Mouse (Mus musculus) cortical plate, adult 2 months (tissue): Measurements from ENCODE around the gene Mttp. TPM values are rescaled to one million over a fixed set of nuclear protein-coding genes. Genes with fewer than 3 reads are reported as not detected.

ENCODE experiments used
- H3K27ac ChIP-seq: fragments of 200-500 bp; 2 replicates; pipeline ENCODE4 v1.5.1; 2012; ENCODE audit warnings: low read length, control low read depth, inconsistent platforms; ENCODE audit not compliant: insufficient read depth
- H3K4me1 ChIP-seq: fragments of 200-500 bp; 2 replicates; pipeline ENCODE4 v1.6.1; 2011; ENCODE audit warnings: low read length; ENCODE audit not compliant: control insufficient read depth, insufficient read depth
- H3K4me3 ChIP-seq: fragments of 200-500 bp; 2 replicates; pipeline ENCODE4 v1.5.1; 2011; ENCODE audit warnings: mild to moderate bottlenecking, low read length, control low read depth; ENCODE audit not compliant: insufficient read depth
- CTCF ChIP-seq: fragments of 200-500 bp; IDR thresholded peaks from 2 replicates; pipeline ENCODE4 v1.5.1; 2011; ENCODE audit warnings: mild to moderate bottlenecking, control low read depth, low read length; ENCODE audit not compliant: insufficient read depth; ENCODE audit errors: extremely low read depth
- POLR2A ChIP-seq: fragments of 200-500 bp; IDR thresholded peaks from 2 replicates; pipeline ENCODE4 v1.6.1; 2011; ENCODE audit warnings: mild to moderate bottlenecking, low read length, control low read depth; ENCODE audit not compliant: insufficient read depth; ENCODE audit errors: extremely low read depth
- polyA plus RNA-seq: library from polyadenylated mRNA; depleted of rRNA; stranded (reverse); fragments of >200 nt; gene quantifications from 2 replicates; pipeline ENCODE4 v1.2.3, GENCODE M21; 2012; rRNA removed

The Mttp gene
- polyA plus RNA-seq, 1 experiment: 7.7 TPM

DNA sequence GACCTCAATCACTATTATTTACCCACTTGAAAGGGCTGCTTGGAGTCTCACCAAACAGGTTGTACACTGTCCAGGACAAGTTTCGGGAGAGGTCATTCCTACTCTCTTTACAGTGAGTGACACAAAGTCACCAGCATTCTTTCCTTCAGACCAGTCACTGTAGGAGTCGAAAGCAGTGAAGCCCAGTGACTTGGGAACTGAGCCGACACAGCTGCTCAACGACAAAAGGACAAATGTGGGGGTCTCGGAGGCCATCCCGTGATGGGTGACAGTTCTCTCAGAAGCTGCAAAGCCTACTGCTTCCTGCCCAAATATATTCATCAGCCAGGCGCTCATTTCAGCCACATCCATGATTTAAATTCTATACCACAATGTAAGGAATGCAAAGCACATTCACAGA lies 87.8 kb downstream of the Mttp start:
- no peaks in the 10 kb centered on the region for H3K4me1 ChIP-seq
- TF ChIP-seq POLR2A (no peak), CTCF (no peak)
- no peak overlapping the region for H3K27ac ChIP-seq
- no peak overlapping the region for H3K4me3 ChIP-seq

DNA sequence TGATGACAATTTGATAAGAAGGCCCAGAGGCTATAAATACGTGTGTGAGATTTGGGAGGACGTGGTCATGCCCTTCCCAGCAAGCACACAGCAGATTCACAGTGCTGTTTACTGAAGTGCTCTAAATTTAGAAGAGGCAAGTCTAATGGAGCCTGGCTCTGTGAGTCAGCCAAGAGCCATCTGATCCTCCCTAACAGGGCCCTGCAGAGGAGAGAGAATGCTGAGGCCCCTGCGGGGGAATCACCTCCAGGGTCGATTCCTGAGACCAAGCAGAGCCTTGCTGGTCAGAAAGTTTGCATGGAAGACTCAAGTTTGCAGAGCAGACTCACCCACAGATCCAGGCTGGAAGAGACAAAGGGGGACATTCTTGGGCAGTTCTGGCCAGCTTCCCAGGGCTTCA lies 90.8 kb downstream of the Mttp start:
- Histone ChIP-seq H3K27ac (no peak overlapping the region), H3K4me3 (no peak overlapping the region), H3K4me1 (no peaks in the 10 kb centered on the region)
- TF ChIP-seq POLR2A (no peak), CTCF (no peak)

DNA sequence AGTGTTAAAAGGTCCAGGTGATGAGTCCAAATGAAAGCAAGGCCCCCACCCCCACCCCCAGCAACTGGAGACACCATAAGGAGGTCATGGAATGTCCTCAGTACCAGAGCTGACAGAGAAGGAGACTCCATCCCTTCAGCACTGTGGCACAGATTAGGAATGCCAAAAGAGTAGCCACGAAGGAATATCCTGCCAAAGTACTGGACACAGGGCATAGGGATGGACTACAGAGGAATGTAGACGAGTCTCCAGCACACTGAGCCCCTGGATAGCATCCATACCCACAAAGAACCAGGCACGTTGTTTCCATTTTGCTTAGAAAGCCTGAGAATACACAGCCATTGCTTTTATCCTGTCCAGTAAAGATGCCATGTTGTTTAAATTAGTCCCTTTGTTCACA lies 93.3 kb downstream of the Mttp start:
- no peak overlapping the region for H3K4me3 ChIP-seq
- TF ChIP-seq CTCF (no peak), POLR2A (no peak)

GRCm38 (mm10) chr3:138050772-138051171 lies 94.0 kb downstream of the Mttp start:
- H3K27ac ChIP-seq: no peak overlapping the region
- no peak for TF ChIP-seq POLR2A
- no peak for TF ChIP-seq CTCF
- no peak overlapping the region for H3K4me3 ChIP-seq
- no peaks in the 10 kb centered on the region for H3K4me1 ChIP-seq

More for the DNA sequence above, 93.3 kb downstream of the Mttp start:
- H3K4me1 ChIP-seq: no peaks in the 10 kb centered on the region
- no peak overlapping the region for H3K27ac ChIP-seq

DNA sequence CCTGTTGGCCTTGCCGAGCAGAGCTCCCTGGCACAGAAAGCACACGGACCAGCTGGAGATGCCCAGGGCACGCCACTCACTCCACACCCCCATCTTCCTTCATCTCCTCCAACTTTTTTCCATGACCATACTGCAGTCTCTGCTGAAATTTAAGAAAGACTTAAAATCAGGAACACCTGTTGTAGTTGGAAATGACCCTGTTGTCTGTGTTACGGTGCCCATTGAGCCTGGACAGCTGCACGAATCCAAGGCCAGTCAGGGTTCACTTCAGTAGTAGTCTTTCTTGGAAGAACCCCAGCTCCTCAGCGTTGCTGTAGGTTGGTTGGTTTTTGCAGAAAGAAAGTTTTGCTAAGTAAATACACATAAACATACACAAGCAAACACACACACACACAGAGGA lies 95.2 kb downstream of the Mttp start:
- H3K27ac ChIP-seq: no peak overlapping the region
- TF ChIP-seq CTCF (no peak), POLR2A (no peak)
- H3K4me3 ChIP-seq: no peak overlapping the region
- no peaks in the 10 kb centered on the region for H3K4me1 ChIP-seq

GRCm38 (mm10) chr3:138043316-138043715 lies 101.5 kb downstream of the Mttp start:
- TF ChIP-seq POLR2A: no peak
- TF ChIP-seq CTCF: no peak
- Histone ChIP-seq H3K27ac (no peak overlapping the region), H3K4me1 (no peaks in the 10 kb centered on the region), H3K4me3 (no peak overlapping the region)

DNA sequence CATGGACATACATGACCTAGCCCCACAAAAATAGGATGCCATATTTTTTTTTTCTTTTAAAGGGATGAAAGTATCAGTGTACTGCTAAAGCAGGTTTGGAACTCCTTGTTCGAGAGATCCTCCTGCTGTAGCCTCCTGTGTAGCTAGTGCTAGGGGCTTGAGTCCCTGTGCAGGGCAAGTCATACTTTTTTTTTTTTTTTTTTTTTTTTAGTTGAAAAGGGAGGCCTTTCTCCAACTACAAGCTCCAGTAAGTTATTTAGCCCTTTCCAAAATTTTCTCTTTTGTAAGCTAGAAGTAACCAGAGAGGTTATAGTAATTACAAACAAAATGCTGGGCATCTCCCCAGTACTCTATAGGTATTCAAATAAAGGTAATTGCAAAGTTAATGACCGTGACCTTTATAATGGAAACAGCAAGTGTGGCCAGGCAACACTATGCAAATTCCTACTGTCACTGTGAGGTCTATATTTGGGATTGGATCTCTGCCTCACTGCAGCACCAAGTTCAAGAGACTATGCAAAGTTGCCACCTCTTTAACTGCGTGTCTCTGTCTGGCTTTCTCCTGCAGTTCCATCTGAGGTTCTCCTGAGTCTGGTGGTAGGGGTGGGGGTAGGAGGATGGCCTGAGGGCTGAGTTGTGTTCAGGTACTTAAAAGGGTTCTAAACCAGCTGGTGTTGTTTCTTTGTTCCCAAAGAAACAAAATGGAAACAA lies 103.0 kb downstream of the Mttp start:
- TF ChIP-seq POLR2A: no peak
- TF ChIP-seq CTCF: no peak
- no peak overlapping the region for H3K4me3 ChIP-seq
- no peaks in the 10 kb centered on the region for H3K4me1 ChIP-seq
- no peak overlapping the region for H3K27ac ChIP-seq

DNA sequence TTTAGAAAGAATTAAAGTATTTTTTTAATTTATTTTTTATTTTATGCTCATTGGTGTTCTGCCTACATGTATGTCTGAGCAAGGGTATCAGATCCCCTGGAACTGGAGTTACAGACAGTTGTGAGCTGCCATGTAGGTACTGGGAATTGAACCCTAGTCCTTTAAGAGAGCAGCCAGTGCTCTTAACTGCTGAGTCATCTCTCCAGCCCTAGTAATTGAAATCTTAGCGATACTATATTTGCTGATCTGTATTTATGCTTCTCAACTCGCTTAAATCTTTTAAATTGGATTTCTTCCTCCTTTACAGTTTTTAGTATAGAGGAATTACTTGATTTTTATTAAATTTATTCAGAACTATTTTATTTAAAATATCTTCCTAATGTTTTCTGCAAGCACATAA lies 103.8 kb downstream of the Mttp start:
- no peak for TF ChIP-seq CTCF
- no peak for TF ChIP-seq POLR2A
- H3K4me1 ChIP-seq: no peaks in the 10 kb centered on the region
- no peak overlapping the region for H3K4me3 ChIP-seq
- H3K27ac ChIP-seq: no peak overlapping the region

Other genes with a start within 250 kb of the Mttp start
- 80.3 and 81.6 TPM in 2 replicates for gene Lamtor3, start 226.5 kb downstream of the Mttp start, polyA plus RNA-seq
- gene Dapp1, start 163.4 kb downstream of the Mttp start, polyA plus RNA-seq: 4.4 and 5.5 TPM in 2 replicates
- 0.98 and 1.2 TPM in 2 replicates for gene 1110002E22Rik, start 79.9 kb downstream of the Mttp start, polyA plus RNA-seq
- 0.42 and 0.61 TPM in 2 replicates for gene Gm5105, start 77.6 kb downstream of the Mttp start, polyA plus RNA-seq
- gene Trmt10a, start 1.5 kb downstream of the Mttp start, polyA plus RNA-seq: 6.7 and 9.0 TPM in 2 replicates
- gene 4930579F01Rik, start 48.9 kb upstream of the Mttp start, polyA plus RNA-seq: not detected in 2 replicates
- 0.02 and 0.04 TPM in 2 replicates for gene Adh7, start 72.8 kb upstream of the Mttp start, polyA plus RNA-seq
- 1.2 and 1.4 TPM in 2 replicates for gene Adh1, start 116.0 kb upstream of the Mttp start, polyA plus RNA-seq
- not detected in 2 replicates for gene Adh6a, start 168.3 kb upstream of the Mttp start, polyA plus RNA-seq
- not detected in 2 replicates for gene Adh6b, start 196.8 kb upstream of the Mttp start, polyA plus RNA-seq